Mouse (Mus musculus): ENCODE measurements around the gene Kcnh4.

DNA sequence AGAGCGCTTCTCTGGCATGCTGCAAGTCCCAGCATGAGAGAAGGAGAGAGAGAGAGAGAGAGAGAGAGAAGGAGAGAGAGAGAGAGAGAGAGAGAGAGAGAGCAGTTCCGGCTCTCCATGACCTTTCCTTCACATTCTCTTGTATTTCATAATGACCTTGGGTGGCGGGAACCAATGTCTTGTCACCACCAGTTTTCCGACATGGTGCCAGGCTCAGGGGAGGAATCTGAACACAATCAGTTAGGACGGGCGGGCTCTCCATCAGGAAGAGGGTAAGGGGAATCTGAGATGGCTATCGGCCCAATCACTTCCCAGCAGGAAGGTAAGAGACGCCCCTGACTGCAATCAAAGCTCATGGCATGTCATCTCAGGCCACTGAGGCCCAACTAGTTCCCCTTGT is 20.5 kb upstream of the Kcnh4 start:
- TF ChIP-seq CTCF (IDR thresholded peaks at IDR 0.05; ENCODE audit: low read depth, low read length) (no peak), POLR2A (IDR thresholded peaks at IDR 0.05; ENCODE audit: insufficient read depth, low read length) (no peak), EP300 (IDR thresholded peaks at IDR 0.05; ENCODE audit: insufficient read depth, low read depth, low read length) (no peak)

Data from ES-Bruce4 (cell line).